Mouse (Mus musculus) skeletal muscle tissue, adult 2 months (tissue): Measurements from ENCODE around the gene Rapgef4.

ENCODE experiments used
- DNase-seq: peaks from one replicate; pipeline ENCODE4 v3.0.0-alpha.2; 2012; ENCODE audit warnings: low read depth, low spot score

Gene Rapgef4

GRCm38 (mm10) chr2:72074999-72075561 lies 94.0 kb downstream of the Rapgef4 start:
- DNase-seq: no peak

GRCm38 (mm10) chr2:72077490-72078139 lies 96.6 kb downstream of the Rapgef4 start:
- DNase-seq: no peak

- DNase-seq: no peak
Observed at GRCm38 (mm10) chr2:72078140-72078521, 97.1 kb downstream of the Rapgef4 start.

- DNase-seq: no peak
Observed at GRCm38 (mm10) chr2:72079110-72079509, 98.1 kb downstream of the Rapgef4 start.

GRCm38 (mm10) chr2:72082846-72083245 lies 101.8 kb downstream of the Rapgef4 start:
- no peak for DNase-seq

GRCm38 (mm10) chr2:72088886-72089285 lies 107.8 kb downstream of the Rapgef4 start:
- no peak for DNase-seq

- no peak for DNase-seq
Observed at GRCm38 (mm10) chr2:72090061-72090460, 109.0 kb downstream of the Rapgef4 start.

GRCm38 (mm10) chr2:72092046-72092445 lies 111.0 kb downstream of the Rapgef4 start:
- no peak for DNase-seq

GRCm38 (mm10) chr2:72093402-72094037 lies 112.5 kb downstream of the Rapgef4 start:
- no peak for DNase-seq

GRCm38 (mm10) chr2:72094038-72094437 lies 113.0 kb downstream of the Rapgef4 start:
- no peak for DNase-seq

GRCm38 (mm10) chr2:72094446-72094845 lies 113.4 kb downstream of the Rapgef4 start:
- no peak for DNase-seq

- DNase-seq: no peak
Observed at GRCm38 (mm10) chr2:72095002-72095401, 114.0 kb downstream of the Rapgef4 start.

GRCm38 (mm10) chr2:72096345-72096744 lies 115.3 kb downstream of the Rapgef4 start:
- DNase-seq: no peak

- no peak for DNase-seq
Observed at GRCm38 (mm10) chr2:72098366-72098765, 117.3 kb downstream of the Rapgef4 start.

GRCm38 (mm10) chr2:72104604-72105003 lies 123.6 kb downstream of the Rapgef4 start:
- no peak for DNase-seq

- no peak for DNase-seq
Observed at GRCm38 (mm10) chr2:72107525-72108180, 126.6 kb downstream of the Rapgef4 start.

GRCm38 (mm10) chr2:72108448-72109312 lies 127.6 kb downstream of the Rapgef4 start:
- no peak for DNase-seq

- DNase-seq: no peak
Observed at GRCm38 (mm10) chr2:72110404-72110803, 129.4 kb downstream of the Rapgef4 start.

GRCm38 (mm10) chr2:72113716-72114115 lies 132.7 kb downstream of the Rapgef4 start:
- no peak for DNase-seq

GRCm38 (mm10) chr2:72114148-72114559 lies 133.1 kb downstream of the Rapgef4 start:
- no peak for DNase-seq

- no peak for DNase-seq
Observed at GRCm38 (mm10) chr2:72116103-72116502, 135.1 kb downstream of the Rapgef4 start.

- no peak for DNase-seq
Observed at GRCm38 (mm10) chr2:72116698-72117097, 135.7 kb downstream of the Rapgef4 start.
